Mouse (Mus musculus) midbrain, embryonic 16.5 days (tissue): ENCODE results near the gene Slc27a1. TPM values are rescaled to one million over a fixed set of nuclear protein-coding genes. Genes with fewer than 3 reads are reported as not detected.

Source experiments
- ATAC-seq: fragments of 200-750 bp; cut with Nextera tagmentation; 2 replicates; pipeline ENCODE4 v1.8.0; 2017; ENCODE audit warnings: moderate TSS enrichment
- H3K27ac ChIP-seq: fragments of 300-500 bp; sonication (generic); 2 replicates; pipeline ENCODE4 v1.5.1; 2014; ENCODE audit warnings: mild to moderate bottlenecking, low read length, mixed read lengths
- H3K27me3 ChIP-seq: fragments of 300-500 bp; sonication (generic); 2 replicates; pipeline ENCODE4 v1.6.1; 2014; ENCODE audit warnings: low read depth, low read length, mixed read lengths; ENCODE audit not compliant: control insufficient read depth, insufficient read depth
- H3K36me3 ChIP-seq: fragments of 300-500 bp; sonication (generic); 2 replicates; pipeline ENCODE4 v1.6.1; 2014; ENCODE audit warnings: mild to moderate bottlenecking, low read length, moderate library complexity, mixed read lengths; ENCODE audit not compliant: control insufficient read depth, insufficient read depth
- H3K4me1 ChIP-seq: fragments of 300-500 bp; sonication (generic); 2 replicates; pipeline ENCODE4 v1.6.1; 2014; ENCODE audit warnings: mild to moderate bottlenecking, low read length, mixed read lengths; ENCODE audit not compliant: control insufficient read depth, insufficient read depth
- H3K4me2 ChIP-seq: fragments of 300-500 bp; sonication (generic); 2 replicates; pipeline ENCODE4 v1.6.1; 2014; ENCODE audit warnings: mild to moderate bottlenecking, low read length, mixed read lengths
- H3K4me3 ChIP-seq: fragments of 300-500 bp; sonication (generic); 2 replicates; pipeline ENCODE4 v1.5.1; 2014; ENCODE audit warnings: low read depth, mild to moderate bottlenecking, low read length, moderate library complexity, mixed read lengths
- H3K9ac ChIP-seq: fragments of 300-500 bp; sonication (generic); 2 replicates; pipeline ENCODE4 v1.6.1; 2014; ENCODE audit warnings: low read depth, low read length, mixed read lengths
- H3K9me3 ChIP-seq: fragments of 300-500 bp; sonication (generic); replicated peaks from 2 replicates; pipeline ENCODE4 v1.6.1; 2014; ENCODE audit warnings: mild to moderate bottlenecking, low read length, mixed read lengths; ENCODE audit not compliant: control insufficient read depth, poor library complexity, severe bottlenecking
- WGBS: fragments of 180-500 bp; shearing (Covaris S2); extraction: QIAGEN DNeasy Blood & Tissue Kit; methylation state at CpG from one replicate; pipeline ENCODE4 v1.1.7; 2014; 5-methylcytosine and 5-hydroxymethylcytosine counted together
- microRNA-seq: library from miRNA; unstranded; fragments of <30 nt; microRNA quantifications from one replicate; pipeline ENCODE4, GENCODE M21; 2017
- polyA plus RNA-seq: library from polyadenylated mRNA; unstranded; fragments of >200 nt; fragmentation: Nextera tagmentation; extraction: Ambion mirVana; gene quantifications from 2 replicates; pipeline ENCODE4 v1.2.1, GENCODE M21; 2015

Gene Slc27a1
- polyA plus RNA-seq, 1 experiment from 2014 or later, result 79.2 TPM

GRCm38 (mm10) chr8:71629781-71630212 is 61.1 kb downstream of the Slc27a1 start:
- peak; percentile 30 for ATAC-seq
- Histone ChIP-seq H3K27ac (peak overlapping the region; percentile 89), H3K9me3 (no peaks in the 10 kb centered on the region), H3K4me3 (peak overlapping the region; percentile 48), H3K4me2 (peak overlapping the region; percentile 95), H3K36me3 (no peaks in the 10 kb centered on the region; the same call in 1 of the 2 replicates), H3K4me1 (peaks cover 14% of the 10 kb centered on the region), H3K9ac (peak overlapping the region; percentile 77), H3K27me3 (peaks cover 5% of the 10 kb centered on the region; the same call in 1 of the 2 replicates)
- 5% methylated on average over 25 of the region's 25 CpGs for WGBS

GRCm38 (mm10) chr8:71630761-71631160 is 62.1 kb downstream of the Slc27a1 start:
- no peak overlapping the region for H3K9ac ChIP-seq
- no peak overlapping the region for H3K27ac ChIP-seq
- no peaks in the 10 kb centered on the region; the same call in 1 of the 2 replicates for H3K36me3 ChIP-seq
- ATAC-seq, result no peak
- H3K9me3 ChIP-seq, result no peaks in the 10 kb centered on the region
- H3K4me3 ChIP-seq, result no peak overlapping the region
- H3K27me3 ChIP-seq, result peaks cover 5% of the 10 kb centered on the region; the same call in 1 of the 2 replicates
- H3K4me1 ChIP-seq, result peaks cover 14% of the 10 kb centered on the region
- H3K4me2 ChIP-seq, result no peak overlapping the region
- 86% methylated on average over 6 of the region's 6 CpGs for WGBS

GRCm38 (mm10) chr8:71631897-71632296 is 63.2 kb downstream of the Slc27a1 start:
- Histone ChIP-seq H3K4me3 (no peak overlapping the region), H3K9ac (no peak overlapping the region), H3K27ac (no peak overlapping the region), H3K4me1 (peaks cover 14% of the 10 kb centered on the region), H3K4me2 (no peak overlapping the region), H3K36me3 (peaks cover 3% of the 10 kb centered on the region; the same call in 1 of the 2 replicates), H3K27me3 (peaks cover 5% of the 10 kb centered on the region; the same call in 1 of the 2 replicates), H3K9me3 (no peaks in the 10 kb centered on the region)
- WGBS, result 60% methylated on average over 2 of the region's 2 CpGs
- no peak for ATAC-seq

GRCm38 (mm10) chr8:71633164-71633563 is 64.5 kb downstream of the Slc27a1 start:
- H3K4me2 ChIP-seq, result no peak overlapping the region
- no peak overlapping the region for H3K9ac ChIP-seq
- WGBS, result 8% methylated on average over 19 of the region's 22 CpGs
- no peak overlapping the region for H3K27ac ChIP-seq
- peaks cover 14% of the 10 kb centered on the region for H3K4me1 ChIP-seq
- no peaks in the 10 kb centered on the region for H3K9me3 ChIP-seq
- H3K27me3 ChIP-seq, result peaks cover 5% of the 10 kb centered on the region; the same call in 1 of the 2 replicates
- no peak for ATAC-seq
- H3K4me3 ChIP-seq, result no peak overlapping the region
- H3K36me3 ChIP-seq, result peaks cover 3% of the 10 kb centered on the region; the same call in 1 of the 2 replicates

- Histone ChIP-seq H3K36me3 (peaks cover 9% of the 10 kb centered on the region), H3K27me3 (peaks cover 5% of the 10 kb centered on the region; the same call in 1 of the 2 replicates), H3K27ac (peak overlapping the region; percentile 55), H3K4me2 (peak overlapping the region; percentile 15), H3K9me3 (no peaks in the 10 kb centered on the region), H3K9ac (peak overlapping the region; percentile 34; the same call in 1 of the 2 replicates), H3K4me1 (peaks cover 6% of the 10 kb centered on the region; the same call in 1 of the 2 replicates), H3K4me3 (no peak overlapping the region; the same call in 1 of the 2 replicates)
- 3% methylated on average over 26 of the region's 26 CpGs for WGBS
- ATAC-seq, result peak; percentile 40
Observed at GRCm38 (mm10) chr8:71633981-71634667, 65.4 kb downstream of the Slc27a1 start.

Small RNA genes within 50 kb of the gene (microRNA-seq; reads per million reads assigned to microRNA genes)
- 4.3 reads per million, percentile 21 among the genes with 10 or more reads in this experiment for gene Mir6769b

Other genes with a start within 250 kb of the Slc27a1 start
- 117 and 123 TPM in 2 replicates for gene Use1, start 202.0 kb upstream of the Slc27a1 start, polyA plus RNA-seq
- 5.1 and 5.3 TPM in 2 replicates for gene Ocel1, start 197.6 kb upstream of the Slc27a1 start, polyA plus RNA-seq
- gene Nr2f6, start 186.9 kb upstream of the Slc27a1 start, polyA plus RNA-seq, result 19.8 and 20.1 TPM in 2 replicates
- gene Ushbp1, start 173.1 kb upstream of the Slc27a1 start, polyA plus RNA-seq, result 7.4 and 8.1 TPM in 2 replicates
- 89.8 and 91.0 TPM in 2 replicates for gene Babam1, start 172.0 kb upstream of the Slc27a1 start, polyA plus RNA-seq
- 4.0 and 5.1 TPM in 2 replicates for gene Ankle1, start 162.9 kb upstream of the Slc27a1 start, polyA plus RNA-seq
- gene Abhd8, start 105.2 kb upstream of the Slc27a1 start, polyA plus RNA-seq, result 176 TPM in 2 replicates
- 182 and 191 TPM in 2 replicates for gene Mrpl34, start 103.9 kb upstream of the Slc27a1 start, polyA plus RNA-seq
- 224 and 231 TPM in 2 replicates for gene Dda1, start 99.7 kb upstream of the Slc27a1 start, polyA plus RNA-seq
- 4.0 and 5.9 TPM in 2 replicates for gene Ano8, start 82.9 kb upstream of the Slc27a1 start, polyA plus RNA-seq
- 11.8 and 12.5 TPM in 2 replicates for gene Gtpbp3, start 80.8 kb upstream of the Slc27a1 start, polyA plus RNA-seq
- 5.7 and 6.5 TPM in 2 replicates for gene Plvap, start 57.1 kb upstream of the Slc27a1 start, polyA plus RNA-seq
- gene Ccdc194, start 43.2 kb upstream of the Slc27a1 start, polyA plus RNA-seq, result 0.11 TPM in 1 of 2 replicates, not detected in the other
- 6.8 and 7.9 TPM in 2 replicates for gene Bst2, start 31.4 kb upstream of the Slc27a1 start, polyA plus RNA-seq
- 52.4 and 60.3 TPM in 2 replicates for gene Mvb12a, start 26.0 kb upstream of the Slc27a1 start, polyA plus RNA-seq
- gene Tmem221, start 10.0 kb upstream of the Slc27a1 start, polyA plus RNA-seq, result 0.17 TPM in 1 of 2 replicates, not detected in the other
- not detected in 2 replicates for gene Nxnl1, start 2.3 kb upstream of the Slc27a1 start, polyA plus RNA-seq
- 219 and 237 TPM in 2 replicates for gene Pgls, start 23.3 kb downstream of the Slc27a1 start, polyA plus RNA-seq
- 6.4 and 7.9 TPM in 2 replicates for gene Fam129c, start 28.8 kb downstream of the Slc27a1 start, polyA plus RNA-seq
- gene Colgalt1, start 42.1 kb downstream of the Slc27a1 start, polyA plus RNA-seq, result 68.8 and 70.8 TPM in 2 replicates
- 23.5 and 29.0 TPM in 2 replicates for gene Unc13a, start 102.9 kb downstream of the Slc27a1 start, polyA plus RNA-seq
- 4.7 and 5.4 TPM in 2 replicates for gene Jak3, start 107.4 kb downstream of the Slc27a1 start, polyA plus RNA-seq
- 1.4 TPM in 1 of 2 replicates, not detected in the other for gene Insl3, start 120.3 kb downstream of the Slc27a1 start, polyA plus RNA-seq
- 0.20 and 0.50 TPM in 2 replicates for gene B3gnt3, start 132.9 kb downstream of the Slc27a1 start, polyA plus RNA-seq
- gene Fcho1, start 156.8 kb downstream of the Slc27a1 start, polyA plus RNA-seq, result 88.4 and 107 TPM in 2 replicates